Mouse (Mus musculus) ovary, postnatal 10 days (tissue): Measurements from ENCODE around the gene Ccdc138.
A peak's percentile ranks its signal among the peaks of the same experiment; 100 is the strongest.
"Not testable (repeated sequence)": the region's sequence is repeated elsewhere in the genome, so short reads cannot be mapped to it uniquely, and the experiment has no call there.

ENCODE experiments used
- DNase-seq: peaks from one replicate; pipeline ENCODE4 v3.0.0; 2022; ENCODE audit warnings: low spot score

Ccdc138 gene

DNA sequence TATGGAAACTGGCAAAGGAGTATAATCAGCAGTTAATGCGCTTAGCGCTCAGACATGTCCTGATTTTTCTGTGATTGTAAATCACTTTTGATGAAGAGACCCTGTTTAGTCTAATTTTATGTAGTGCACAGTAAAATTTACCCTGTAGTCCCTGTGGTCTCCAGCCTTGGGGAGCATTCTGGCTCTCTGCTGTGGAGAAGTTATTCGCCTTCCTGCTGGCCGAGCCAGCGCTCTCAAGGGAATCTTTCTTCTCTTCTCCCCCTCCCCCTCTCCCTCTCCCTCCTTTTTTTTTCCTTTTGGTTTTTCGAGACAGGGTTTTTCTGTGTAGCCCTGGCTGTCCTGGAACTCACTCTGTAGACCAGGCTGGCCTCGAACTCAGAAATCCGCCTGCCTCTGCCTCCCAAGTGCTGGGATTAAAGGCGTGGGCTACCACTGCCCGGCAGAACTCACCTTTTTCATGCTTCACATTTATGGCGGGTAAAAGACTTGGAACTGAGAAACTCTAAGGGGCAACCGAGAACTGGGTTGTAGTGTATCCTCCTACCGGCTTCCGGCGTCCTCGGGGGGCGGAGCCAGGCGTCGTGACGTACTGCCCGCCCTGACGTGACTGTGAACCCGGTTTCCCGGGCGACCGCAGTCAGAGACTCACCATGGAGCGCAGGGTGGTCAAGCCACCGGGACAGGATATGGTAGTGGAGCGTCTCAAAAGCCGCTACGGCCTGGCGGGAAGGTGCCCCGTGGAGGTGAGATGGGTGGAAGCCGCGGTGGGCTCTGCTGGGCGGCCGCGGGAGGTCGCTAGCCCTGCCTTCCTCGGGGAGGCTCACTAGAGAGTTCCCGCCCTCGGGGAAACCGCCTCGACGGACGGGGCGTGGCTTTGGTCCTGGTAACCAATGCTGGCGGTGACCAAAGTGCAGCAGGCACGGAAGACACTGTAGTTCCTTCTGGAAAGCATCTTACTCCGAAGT lies at the start of gene Ccdc138:
Gene Ccdc138 (plus strand): TSS at position 629 of the 965 bp plus-strand sequence.
- DNase-seq = peak; percentile 85

- no peak for DNase-seq
Observed at GRCm38 (mm10) chr10:58451575-58451974, 46.2 kb upstream of the Ccdc138 start.

GRCm38 (mm10) chr10:58452185-58452584 lies 45.6 kb upstream of the Ccdc138 start:
- DNase-seq = no peak

DNA sequence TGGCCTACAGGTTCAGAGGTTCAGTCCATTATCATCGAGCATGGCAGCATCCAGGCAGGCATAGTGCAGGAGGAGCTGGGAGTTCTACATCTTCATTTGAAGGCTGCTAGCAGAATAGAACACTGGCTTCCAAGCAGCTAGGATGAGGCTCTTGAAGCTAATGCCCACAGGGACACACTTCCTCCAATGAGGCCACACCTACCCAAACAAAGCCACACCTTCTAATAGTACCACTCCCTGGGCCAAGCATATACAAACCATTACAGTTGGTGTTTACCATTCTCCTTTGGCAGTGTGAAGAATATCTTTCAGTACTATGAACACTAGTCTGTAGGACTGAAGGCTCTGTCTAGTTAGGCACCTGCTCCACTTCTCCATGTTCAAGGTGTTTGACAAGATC lies 37.9 kb upstream of the Ccdc138 start:
- DNase-seq = no peak

DNA sequence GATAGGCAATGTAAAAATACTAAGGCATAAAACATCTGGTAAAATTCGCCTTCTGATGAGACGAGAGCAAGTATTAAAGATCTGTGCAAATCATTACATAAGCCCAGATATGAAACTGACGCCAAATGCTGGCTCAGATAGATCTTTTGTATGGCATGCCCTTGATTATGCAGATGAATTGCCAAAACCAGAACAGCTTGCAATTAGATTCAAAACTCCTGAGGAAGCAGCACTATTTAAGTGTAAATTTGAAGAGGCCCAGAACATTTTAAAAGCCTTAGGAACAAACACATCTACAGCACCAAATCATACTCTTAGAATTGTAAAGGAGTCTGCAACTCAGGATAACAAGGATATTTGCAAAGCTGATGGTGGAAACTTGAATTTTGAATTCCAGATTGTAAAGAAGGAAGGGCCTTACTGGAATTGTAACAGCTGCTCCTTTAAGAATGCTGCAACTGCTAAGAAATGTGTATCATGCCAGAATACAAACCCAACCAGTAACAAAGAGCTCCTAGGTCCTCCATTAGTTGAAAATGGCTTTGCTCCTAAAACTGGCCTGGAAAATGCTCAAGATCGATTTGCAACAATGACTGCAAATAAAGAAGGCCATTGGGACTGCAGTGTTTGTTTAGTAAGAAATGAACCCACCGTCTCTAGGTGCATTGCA lies 20.5 kb upstream of the Ccdc138 start:
- DNase-seq = no peak

DNA sequence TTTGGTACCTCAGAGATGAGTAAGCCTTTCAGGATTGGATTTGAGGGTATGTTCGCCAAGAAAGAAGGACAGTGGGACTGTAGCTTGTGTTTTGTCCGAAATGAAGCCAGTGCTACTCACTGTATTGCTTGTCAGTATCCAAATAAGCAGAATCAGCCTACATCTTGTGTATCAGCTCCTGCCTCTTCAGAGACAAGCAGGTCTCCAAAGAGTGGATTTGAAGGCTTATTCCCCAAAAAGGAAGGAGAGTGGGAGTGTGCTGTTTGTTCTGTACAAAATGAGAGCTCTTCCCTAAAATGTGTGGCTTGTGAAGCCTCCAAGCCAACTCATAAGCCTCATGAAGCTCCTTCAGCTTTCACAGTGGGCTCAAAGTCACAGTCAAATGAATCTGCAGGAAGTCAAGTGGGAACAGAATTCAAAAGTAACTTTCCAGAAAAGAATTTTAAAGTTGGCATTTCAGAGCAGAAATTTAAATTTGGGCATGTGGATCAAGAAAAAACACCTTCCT lies 19.6 kb upstream of the Ccdc138 start:
- no peak for DNase-seq

DNA sequence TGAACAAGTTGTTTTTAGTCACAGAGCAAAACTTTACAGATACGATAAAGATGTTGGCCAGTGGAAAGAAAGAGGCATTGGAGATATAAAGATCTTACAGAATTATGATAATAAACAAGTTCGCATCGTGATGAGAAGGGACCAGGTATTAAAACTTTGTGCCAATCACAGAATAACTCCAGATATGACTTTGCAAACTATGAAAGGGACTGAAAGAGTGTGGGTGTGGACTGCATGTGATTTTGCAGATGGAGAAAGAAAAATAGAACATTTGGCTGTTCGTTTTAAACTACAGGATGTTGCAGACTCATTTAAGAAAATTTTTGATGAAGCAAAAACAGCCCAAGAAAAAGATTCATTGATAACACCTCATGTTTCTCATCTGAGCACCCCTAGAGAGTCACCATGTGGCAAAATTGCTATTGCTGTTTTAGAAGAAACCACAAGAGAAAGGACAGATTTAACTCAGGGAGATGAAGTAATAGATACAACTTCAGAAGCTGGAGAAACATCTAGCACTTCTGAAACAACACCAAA lies 17.7 kb upstream of the Ccdc138 start:
- DNase-seq = no peak

DNA sequence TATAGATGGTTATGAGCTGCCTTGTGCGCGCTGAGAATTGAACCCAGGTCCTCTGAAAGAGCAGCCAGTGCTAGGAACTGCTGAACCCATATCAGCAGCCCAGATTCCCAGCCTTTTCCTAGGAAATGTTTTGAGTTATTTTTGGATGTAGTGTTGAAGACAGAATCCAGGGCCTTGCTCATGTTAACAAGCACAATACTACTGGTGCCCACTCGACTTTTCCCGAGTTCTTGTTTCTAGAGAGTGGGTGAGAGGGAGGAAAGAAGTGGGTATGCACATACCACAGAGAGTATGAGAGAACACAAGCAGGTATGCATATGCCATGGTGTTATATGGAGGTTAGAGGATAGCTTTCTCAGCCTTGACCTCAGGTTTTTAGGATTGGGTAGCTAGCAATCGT lies 6.7 kb upstream of the Ccdc138 start:
- no peak for DNase-seq

GRCm38 (mm10) chr10:58495637-58496036 lies 2.1 kb upstream of the Ccdc138 start:
- no peak for DNase-seq

GRCm38 (mm10) chr10:58496732-58497131 lies 1.0 kb upstream of the Ccdc138 start:
- DNase-seq = no peak

- no peak for DNase-seq
Observed at GRCm38 (mm10) chr10:58498516-58498915, 768 bp downstream of the Ccdc138 start.

- no peak for DNase-seq
Observed at GRCm38 (mm10) chr10:58529358-58529757, 31.6 kb downstream of the Ccdc138 start.

DNA sequence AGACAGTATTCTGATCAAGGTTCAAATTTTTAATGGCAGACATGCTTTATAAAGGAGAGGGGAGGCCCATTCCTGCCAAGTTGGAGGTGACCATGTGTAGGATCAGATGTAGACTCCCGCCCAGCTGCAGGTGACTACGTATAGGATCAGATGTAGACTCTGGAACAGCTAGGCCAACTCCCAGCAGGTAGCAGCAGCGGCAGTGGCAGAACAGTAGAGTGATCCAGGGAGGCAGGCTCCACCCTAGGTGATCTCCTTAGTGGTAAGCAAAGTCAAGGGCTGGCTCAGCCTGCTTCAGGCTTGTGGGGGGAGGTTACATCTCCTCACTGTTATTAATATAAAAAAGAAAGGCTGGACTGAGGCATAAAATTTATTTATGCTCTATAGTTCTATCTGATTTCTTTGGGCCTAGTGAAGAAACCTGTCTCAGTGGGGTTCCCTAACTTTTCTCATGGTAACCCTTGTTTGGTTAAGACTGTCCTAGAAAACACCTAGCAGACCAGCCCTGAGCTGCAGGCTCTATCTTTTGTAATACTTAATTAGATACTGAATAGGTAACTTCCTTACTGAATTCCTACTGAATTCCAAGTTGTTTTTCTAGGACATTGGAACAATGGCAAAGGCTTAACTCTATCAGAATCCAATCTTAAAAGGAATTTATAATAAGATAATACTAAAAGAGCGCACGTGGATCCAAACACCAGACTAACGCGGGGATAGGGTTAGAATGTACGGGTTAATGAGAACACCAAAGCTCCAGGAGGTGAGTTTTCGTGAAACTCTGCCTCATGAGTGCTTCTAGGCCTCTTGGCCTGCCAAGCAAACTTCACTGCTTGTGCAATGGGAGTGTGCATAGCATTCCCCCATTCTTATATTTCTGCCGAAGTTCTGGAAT lies 33.4 kb downstream of the Ccdc138 start:
- no peak for DNase-seq

DNA sequence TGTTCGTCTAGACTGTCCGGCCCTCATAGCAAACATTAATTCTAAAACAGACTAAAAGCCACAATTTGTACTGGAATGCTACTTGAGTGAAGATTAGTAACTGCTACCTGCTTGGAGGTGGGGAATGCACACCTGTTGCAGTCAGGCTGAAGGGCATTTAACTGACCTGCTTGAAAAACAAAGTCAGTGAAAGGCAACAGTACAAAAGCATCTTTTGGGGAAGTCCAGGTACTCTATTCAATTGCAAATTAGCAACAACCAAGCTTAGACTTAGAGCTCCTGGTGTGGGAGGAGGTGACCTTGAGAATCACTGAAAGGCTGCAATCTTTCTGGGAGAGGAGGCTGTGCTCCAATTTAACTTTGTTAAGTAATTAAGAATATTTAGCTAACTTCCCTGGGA lies 34.4 kb downstream of the Ccdc138 start:
- no peak for DNase-seq

- not testable (repeated sequence) for DNase-seq
Observed at GRCm38 (mm10) chr10:58536276-58536675, 38.5 kb downstream of the Ccdc138 start.

- no peak for DNase-seq
Observed at GRCm38 (mm10) chr10:58540613-58541012, 42.9 kb downstream of the Ccdc138 start.

GRCm38 (mm10) chr10:58548739-58549138 lies 51.0 kb downstream of the Ccdc138 start:
- DNase-seq = no peak

GRCm38 (mm10) chr10:58554693-58555387 lies 57.1 kb downstream of the Ccdc138 start:
- no peak for DNase-seq

- DNase-seq = no peak
Observed at GRCm38 (mm10) chr10:58559098-58559497, 61.4 kb downstream of the Ccdc138 start.

GRCm38 (mm10) chr10:58559901-58560300 lies 62.2 kb downstream of the Ccdc138 start:
- no peak for DNase-seq

- DNase-seq = no peak
Observed at GRCm38 (mm10) chr10:58560521-58560920, 62.8 kb downstream of the Ccdc138 start.
